Comparison of ENCODE assay signal across 8 mouse cellular contexts in the genomic region with DNA sequence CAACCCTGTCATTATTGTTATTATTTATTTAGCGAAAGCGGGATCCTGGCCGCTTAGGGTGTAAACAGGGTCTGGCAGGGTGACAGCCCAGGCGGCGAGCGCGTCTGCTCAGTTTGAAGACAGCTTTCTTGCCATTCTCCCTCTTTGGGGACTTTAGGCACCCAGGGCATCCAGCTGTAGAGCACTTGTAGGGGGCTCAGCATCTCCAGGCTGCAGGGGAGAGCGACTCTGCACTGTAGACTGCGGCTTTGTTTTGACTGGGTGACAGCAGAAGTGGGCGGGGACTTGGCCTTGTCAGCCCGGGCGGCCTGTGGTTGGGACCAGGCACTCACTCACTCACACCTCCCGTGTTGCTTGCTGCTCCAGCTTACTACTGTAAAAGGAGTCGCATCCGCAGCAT. TPM values are rescaled to one million over a fixed set of nuclear protein-coding genes. Genes with fewer than 3 reads are reported as not detected.
A peak's percentile ranks its signal among the peaks of the same experiment; 100 is the strongest.
DNase-seq lines count a peak whose midpoint lies in the region; ATAC-seq and TF ChIP-seq lines count a peak whose summit lies in the region.

No protein-coding gene starts in this region.

- TF ChIP-seq CTCF in gastrocnemius, adult 2 months (IDR thresholded peaks at IDR 0.05): no peak

- H3K4me1 ChIP-seq in hindbrain, embryonic 16.5 days (ENCODE audit: control insufficient read depth, insufficient read depth, low read depth, low read length): peaks cover 19% of the 10 kb centered on the region
- H3K4me1 ChIP-seq in midbrain, embryonic 10.5 days: peaks cover 38% of the 10 kb centered on the region

- DNase-seq in cerebellum, postnatal 36 days: peak; percentile 88
- peak; percentile 89 for DNase-seq in gastrocnemius, adult 2 months
- peak; percentile 82 for DNase-seq in left cerebral cortex, postnatal 4 days
- peak; percentile 73 for DNase-seq in midbrain, embryonic 10.5 days (ENCODE audit: low spot score)
- peak; percentile 50 for DNase-seq in right cerebral cortex, postnatal 4 days
- peak; percentile 77 for DNase-seq in yolk sac, embryonic 10.5 days (ENCODE audit: low spot score)

- intact Hi-C loops in gastrocnemius, adult 2 months (cut with DNase I): loop anchor here (2.0 to 5.0 kb wide), 3 partner anchors 15 to 119 kb away; partner anchors contain the start of gene Sgo1
- intact Hi-C loops in left cerebral cortex, postnatal 4 days (cut with DNase I): loop anchor here (5.0 kb wide), 1 partner anchor 71 kb away; no protein-coding TSS in a partner anchor

- no peaks in the 10 kb centered on the region for H3K36me3 ChIP-seq in hindbrain, embryonic 16.5 days (ENCODE audit: control insufficient read depth, insufficient read depth, low read length)
- no peaks in the 10 kb centered on the region for H3K36me3 ChIP-seq in midbrain, embryonic 10.5 days

- no peaks in the 10 kb centered on the region for H3K9me3 ChIP-seq in hindbrain, embryonic 16.5 days (ENCODE audit: control insufficient read depth, low read length)
- no peaks in the 10 kb centered on the region for H3K9me3 ChIP-seq in midbrain, embryonic 10.5 days (replicated peaks)

- H3K9ac ChIP-seq in hindbrain, embryonic 16.5 days (ENCODE audit: low read depth, low read length): peak overlapping the region; percentile 98

- peak overlapping the region; percentile 75 for H3K4me2 ChIP-seq in hindbrain, embryonic 16.5 days (ENCODE audit: low read length)

- 0% methylated on average over 15 of the region's 15 CpGs for WGBS in hindbrain, embryonic 16.5 days
- 0% methylated on average over 15 of the region's 15 CpGs for WGBS in midbrain, embryonic 10.5 days

- peak overlapping the region; percentile 98 for H3K4me3 ChIP-seq in gastrocnemius, adult 2 months
- peak overlapping the region; percentile 94 for H3K4me3 ChIP-seq in hindbrain, embryonic 16.5 days (ENCODE audit: low read length)
- H3K4me3 ChIP-seq in midbrain, embryonic 10.5 days: peak overlapping the region; percentile 90

- no peaks in the 10 kb centered on the region for H3K27me3 ChIP-seq in hindbrain, embryonic 16.5 days (replicated peaks; ENCODE audit: control insufficient read depth, insufficient read depth, low read length)
- no peaks in the 10 kb centered on the region for H3K27me3 ChIP-seq in midbrain, embryonic 10.5 days (ENCODE audit: low read depth, poor library complexity, severe bottlenecking)

- ATAC-seq in activated CD4-positive, CD25-positive, alpha-beta regulatory T cell, adult 4 months: peak; percentile 80
- peak; percentile 90 for ATAC-seq in hindbrain, embryonic 16.5 days

- peak overlapping the region; percentile 97 for H3K27ac ChIP-seq in gastrocnemius, adult 2 months
- H3K27ac ChIP-seq in hindbrain, embryonic 16.5 days (ENCODE audit: low read depth, low read length): peak overlapping the region; percentile 98
- H3K27ac ChIP-seq in midbrain, embryonic 10.5 days (replicated peaks): peak overlapping the region; percentile 99

RNA-seq across cellular contexts. Expression of gene Kat2b, which starts 1.5 kb away (rescaled TPM):
- polyA plus RNA-seq in activated CD4-positive, CD25-positive, alpha-beta regulatory T cell, adult 4 months (2017; shearing (Covaris generic)): 10 to 100 TPM; 12.1 to 22.0 TPM
- 10 to 100 TPM; 65.7 to 70.4 TPM for total RNA-seq in gastrocnemius, adult 2 months (2021)
- polyA plus RNA-seq in hindbrain, embryonic 16.5 days (2015; fragmentation: Nextera tagmentation; extraction: Ambion mirVana): 4.6 and 7.2 TPM in 2 replicates
- total RNA-seq in left cerebral cortex, postnatal 4 days (2021): 10 to 100 TPM; 14.2 to 14.4 TPM
- polyA plus RNA-seq in midbrain, embryonic 10.5 days (2016; fragmentation: Nextera tagmentation; extraction: Ambion mirVana): 2.6 and 3.1 TPM in 2 replicates

RNA-seq across cellular contexts. Expression of gene Pp2d1, which starts 28.9 kb away (rescaled TPM):
- 1 to 10 TPM in 1 of 2 experiments, under 1 TPM in 1; 0.47 to 1.2 TPM for polyA plus RNA-seq in activated CD4-positive, CD25-positive, alpha-beta regulatory T cell, adult 4 months (2017; shearing (Covaris generic))
- not detected for total RNA-seq in gastrocnemius, adult 2 months (2021)
- polyA plus RNA-seq in hindbrain, embryonic 16.5 days (2015; fragmentation: Nextera tagmentation; extraction: Ambion mirVana): 0.28 and 0.35 TPM in 2 replicates
- not detected for total RNA-seq in left cerebral cortex, postnatal 4 days (2021)
- polyA plus RNA-seq in midbrain, embryonic 10.5 days (2016; fragmentation: Nextera tagmentation; extraction: Ambion mirVana): 0.15 and 0.29 TPM in 2 replicates

Comparison
In these comparisons a context has a peak if more than half of its experiments do, and no peak if none do; other contexts are left out.
1. Peak in every context shown above with its lines: DNase-seq, ATAC-seq, H3K4me3 ChIP-seq and H3K27ac ChIP-seq.